Mouse (Mus musculus) small intestine, adult 2 months (tissue): ENCODE results near the gene Uba3. TPM values are rescaled to one million over a fixed set of nuclear protein-coding genes. Genes with fewer than 3 reads are reported as not detected.

Experiments
- H3K27ac ChIP-seq: fragments of 200-500 bp; 2 replicates; pipeline ENCODE4 v1.5.1; 2012; ENCODE audit warnings: low read depth, low read length, control low read depth, inconsistent platforms; ENCODE audit not compliant: insufficient read depth
- H3K27me3 ChIP-seq: fragments of 200-500 bp; 2 replicates; pipeline ENCODE4 v1.6.1; 2012; ENCODE audit warnings: mild to moderate bottlenecking, moderate library complexity, low read length, inconsistent platforms; ENCODE audit not compliant: control insufficient read depth, insufficient read depth
- H3K36me3 ChIP-seq: fragments of 200-500 bp; 2 replicates; pipeline ENCODE4 v1.6.1; 2012; ENCODE audit warnings: mild to moderate bottlenecking, low read length, control low read depth, inconsistent platforms; ENCODE audit not compliant: control insufficient read depth, insufficient read depth
- H3K4me1 ChIP-seq: fragments of 200-500 bp; 2 replicates; pipeline ENCODE4 v1.6.1; 2012; ENCODE audit warnings: low read length, inconsistent platforms, mixed read lengths; ENCODE audit not compliant: control insufficient read depth, insufficient read depth, insufficient read length
- H3K4me3 ChIP-seq: fragments of 200-500 bp; 2 replicates; pipeline ENCODE4 v1.5.1; 2012; ENCODE audit warnings: low read depth, mild to moderate bottlenecking, control low read depth, inconsistent platforms, low read length, moderate library complexity
- CTCF ChIP-seq: fragments of 200-500 bp; IDR thresholded peaks from 2 replicates; pipeline ENCODE4 v1.5.1; 2012; ENCODE audit warnings: low read depth, mild to moderate bottlenecking, control low read depth, inconsistent platforms, low read length, moderate library complexity, mixed read lengths; ENCODE audit not compliant: insufficient replicate concordance, insufficient read length; ENCODE audit errors: extremely low read depth
- POLR2A ChIP-seq: fragments of 200-500 bp; IDR thresholded peaks from 2 replicates; pipeline ENCODE4 v1.6.1; 2012; ENCODE audit warnings: low read depth, mild to moderate bottlenecking, control low read depth, inconsistent platforms, low read length, moderate library complexity
- WGBS: fragments of 180-500 bp; shearing (Covaris S2); methylation state at CpG from one replicate; pipeline ENCODE4 v1.1.7; 2018; 5-methylcytosine and 5-hydroxymethylcytosine counted together
- polyA plus RNA-seq: library from polyadenylated mRNA; depleted of rRNA; stranded (reverse); fragments of >200 nt; gene quantifications from 2 replicates; pipeline ENCODE4 v1.2.3, GENCODE M21; 2012

Uba3 gene
- polyA plus RNA-seq, 1 experiment: 4.1 TPM

- Histone ChIP-seq H3K36me3 (no peaks in the 10 kb centered on the region), H3K4me1 (no peaks in the 10 kb centered on the region), H3K4me3 (no peak overlapping the region), H3K27ac (no peak overlapping the region), H3K27me3 (no peaks in the 10 kb centered on the region)
- TF ChIP-seq CTCF: 0 out of 2 replicates have a peak, but pooled peaks have one; percentile 6
- TF ChIP-seq POLR2A: no peak
- 95% methylated on average over 6 of the region's 6 CpGs for WGBS
Observed at GRCm38 (mm10) chr6:97239360-97239759, 33.9 kb upstream of the Uba3 start.

- Histone ChIP-seq H3K36me3 (peaks cover 18% of the 10 kb centered on the region), H3K27me3 (no peaks in the 10 kb centered on the region), H3K27ac (no peak overlapping the region), H3K4me3 (no peak overlapping the region), H3K4me1 (no peaks in the 10 kb centered on the region)
- 71% methylated on average over 5 of the region's 5 CpGs for WGBS
- TF ChIP-seq POLR2A (no peak), CTCF (no peak)
Observed at GRCm38 (mm10) chr6:97236088-97236487, 30.6 kb upstream of the Uba3 start.

- Histone ChIP-seq H3K27me3 (no peaks in the 10 kb centered on the region), H3K4me1 (no peaks in the 10 kb centered on the region), H3K36me3 (peaks cover 25% of the 10 kb centered on the region), H3K27ac (no peak overlapping the region), H3K4me3 (no peak overlapping the region)
- WGBS: 58% methylated on average over 7 of the region's 7 CpGs
- TF ChIP-seq POLR2A (no peak), CTCF (no peak)
Observed at GRCm38 (mm10) chr6:97234911-97235668, 29.6 kb upstream of the Uba3 start.

- Histone ChIP-seq H3K4me3 (no peak overlapping the region), H3K4me1 (peaks cover 5% of the 10 kb centered on the region; the same call in 1 of the 2 replicates), H3K27ac (no peak overlapping the region), H3K36me3 (peaks cover 29% of the 10 kb centered on the region), H3K27me3 (no peaks in the 10 kb centered on the region)
- TF ChIP-seq POLR2A (no peak), CTCF (no peak)
- WGBS: 97% methylated on average over 9 of the region's 9 CpGs
Observed at GRCm38 (mm10) chr6:97227067-97227847, 21.8 kb upstream of the Uba3 start.

GRCm38 (mm10) chr6:97226083-97226491 lies 20.6 kb upstream of the Uba3 start:
- H3K27ac ChIP-seq: no peak overlapping the region
- H3K36me3 ChIP-seq: peaks cover 19% of the 10 kb centered on the region
- H3K4me1 ChIP-seq: peaks cover 11% of the 10 kb centered on the region; the same call in 1 of the 2 replicates
- TF ChIP-seq POLR2A: no peak
- no peak for TF ChIP-seq CTCF
- H3K4me3 ChIP-seq: no peak overlapping the region
- WGBS: 76% methylated on average over 1 of the region's 1 CpGs
- H3K27me3 ChIP-seq: no peaks in the 10 kb centered on the region

- Histone ChIP-seq H3K36me3 (peaks cover 8% of the 10 kb centered on the region), H3K27me3 (no peaks in the 10 kb centered on the region), H3K4me1 (peaks cover 11% of the 10 kb centered on the region; the same call in 1 of the 2 replicates), H3K27ac (no peak overlapping the region), H3K4me3 (no peak overlapping the region)
- 94% methylated on average over 8 of the region's 8 CpGs for WGBS
- TF ChIP-seq POLR2A (no peak), CTCF (no peak)
Observed at GRCm38 (mm10) chr6:97224505-97224904, 19.1 kb upstream of the Uba3 start.

GRCm38 (mm10) chr6:97223566-97223965 lies 18.1 kb upstream of the Uba3 start:
- WGBS: 83% methylated on average over 4 of the region's 4 CpGs
- H3K27me3 ChIP-seq: no peaks in the 10 kb centered on the region
- no peak overlapping the region for H3K4me3 ChIP-seq
- no peak overlapping the region for H3K27ac ChIP-seq
- peaks cover 11% of the 10 kb centered on the region; the same call in 1 of the 2 replicates for H3K4me1 ChIP-seq
- peaks cover 4% of the 10 kb centered on the region for H3K36me3 ChIP-seq
- TF ChIP-seq CTCF (no peak), POLR2A (no peak)
